Mouse (Mus musculus) liver, embryonic 14.5 days (tissue): ENCODE data around the gene Trpv4.

Source experiments
- CTCF ChIP-seq: IDR thresholded peaks from 2 replicates; pipeline ENCODE4 v1.5.1; 2016; ENCODE audit warnings: antibody characterized with exemption, low read depth, control low read depth
- EP300 ChIP-seq: IDR thresholded peaks from 2 replicates; pipeline ENCODE4 v1.6.1; 2016; ENCODE audit warnings: antibody characterized with exemption, low read depth

DNA sequence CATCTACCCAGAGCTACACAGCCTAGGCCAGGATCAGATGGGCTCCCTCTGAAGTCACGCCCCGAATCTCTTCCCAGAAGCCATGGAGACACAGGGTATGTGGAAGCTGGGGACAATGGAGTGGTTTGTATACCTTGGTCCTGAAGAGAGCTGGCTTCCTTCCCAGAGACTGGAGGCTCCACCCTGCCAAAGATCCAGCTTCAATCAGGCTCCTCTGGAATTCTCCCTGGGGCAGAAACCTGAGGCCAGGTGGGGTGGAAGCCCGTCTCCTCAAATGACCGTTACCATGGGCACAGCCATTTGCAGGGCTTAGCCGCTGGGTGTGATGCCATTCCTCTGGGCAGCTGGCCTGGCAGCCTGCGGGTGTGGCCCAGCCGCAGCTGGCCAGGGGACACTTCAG lies 6.5 kb upstream of the Trpv4 start:
- no peak for TF ChIP-seq CTCF
- TF ChIP-seq EP300: no peak
